In genomic region chr8:126854121-126855055, GRCm38 (mm10) we compare ENCODE assay signal across 10 mouse cellular contexts.
DNase-seq lines count a peak whose midpoint lies in the region; ATAC-seq and TF ChIP-seq lines count a peak whose summit lies in the region.
"Had no signal": no experiment of that assay in that cellular context is flagged by ENCODE, and none has a peak within 500 bp of the region (broad histone marks: within the 10 kb centered on the region; RNA-seq: fewer than 3 reads in every experiment).

No protein-coding gene starts in this region.

- DNase-seq in layer of hippocampus, adult 2 months (ENCODE audit: low spot score in 2 of 2) = no peak
- no peak for DNase-seq in layer of hippocampus, postnatal 36 days
- peak; percentile 31 for DNase-seq in ES-CJ7 (ENCODE audit: low read depth, low spot score)
- no peak for DNase-seq in embryonic facial prominence, embryonic 10.5 days (ENCODE audit: low spot score)
- no peak for DNase-seq in ovary, adult 18-20 months (ENCODE audit: low spot score)
- DNase-seq in frontal cortex, postnatal 14 days (ENCODE audit: low spot score in 2 of 2) = no peak
- DNase-seq: gastrocnemius, postnatal 36 days had no signal

- H3K4me1 ChIP-seq in embryonic facial prominence, embryonic 10.5 days = peaks cover 35% of the 10 kb centered on the region
- H3K4me1 ChIP-seq in stomach, embryonic 16.5 days (ENCODE audit: control insufficient read depth, insufficient read depth, low read length) = peaks cover 20% of the 10 kb centered on the region

- H3K9me3 ChIP-seq in embryonic facial prominence, embryonic 10.5 days = no peaks in the 10 kb centered on the region
- no peaks in the 10 kb centered on the region for H3K9me3 ChIP-seq in stomach, embryonic 16.5 days (replicated peaks; ENCODE audit: control insufficient read depth, low read length)

- H3K4me3 ChIP-seq in layer of hippocampus, adult 2 months = no peak overlapping the region
- no peak overlapping the region for H3K4me3 ChIP-seq in embryonic facial prominence, embryonic 10.5 days
- no peak overlapping the region for H3K4me3 ChIP-seq in stomach, embryonic 16.5 days (replicated peaks; ENCODE audit: low read length)

- TF ChIP-seq CTCF in layer of hippocampus, adult 2 months (conservative IDR thresholded peaks at IDR 0.05) = no peak

- no peak overlapping the region for H3K4me2 ChIP-seq in stomach, embryonic 16.5 days (ENCODE audit: low read depth, low read length)

- peak overlapping the region; percentile 11; the same call in 1 of the 2 replicates for H3K27ac ChIP-seq in layer of hippocampus, adult 2 months
- peak overlapping the region; percentile 73 for H3K27ac ChIP-seq in embryonic facial prominence, embryonic 10.5 days (replicated peaks)
- 0 out of 2 replicates have a peak overlapping the region, but pooled peaks have one; percentile 31 for H3K27ac ChIP-seq in stomach, embryonic 16.5 days (ENCODE audit: low read length)

- H3K27me3 ChIP-seq in embryonic facial prominence, embryonic 10.5 days (replicated peaks; ENCODE audit: low read depth, poor library complexity, severe bottlenecking) = no peaks in the 10 kb centered on the region
- H3K27me3 ChIP-seq in stomach, embryonic 16.5 days (ENCODE audit: control insufficient read depth, insufficient read depth, low read length) = no peaks in the 10 kb centered on the region
- H3K27me3 ChIP-seq: Patski had no signal

- no peak for ATAC-seq in stomach, embryonic 16.5 days (ENCODE audit: insufficient read depth, low FRiP score)
- ATAC-seq: hindbrain, embryonic 16.5 days; Patski had no signal

- 75% methylated on average over 22 of the region's 22 CpGs for WGBS in embryonic facial prominence, embryonic 10.5 days
- 62% methylated on average over 22 of the region's 22 CpGs for WGBS in stomach, embryonic 16.5 days

- no peaks in the 10 kb centered on the region for H3K36me3 ChIP-seq in embryonic facial prominence, embryonic 10.5 days (replicated peaks)
- no peaks in the 10 kb centered on the region for H3K36me3 ChIP-seq in stomach, embryonic 16.5 days (ENCODE audit: control insufficient read depth, insufficient read depth, low read length)

- no peak overlapping the region for H3K9ac ChIP-seq in stomach, embryonic 16.5 days (ENCODE audit: low read length)

Comparison
In these comparisons a context has a peak if more than half of its experiments do, and no peak if none do; other contexts are left out.
1. H3K27ac ChIP-seq: peak in every context shown above with its lines; median percentile 73 in embryonic facial prominence, embryonic 10.5 days; 31 in stomach, embryonic 16.5 days; 11 in layer of hippocampus, adult 2 months.